Mouse (Mus musculus) fat pad, adult 2 months (tissue): ENCODE data around the gene Oasl1.
"Not testable (repeated sequence)": the region's sequence is repeated elsewhere in the genome, so short reads cannot be mapped to it uniquely, and the experiment has no call there.

Experiments
- DNase-seq: peaks from one replicate; pipeline ENCODE4 v3.0.0-alpha.2; 2011; ENCODE audit warnings: low read depth, low spot score; ENCODE audit errors: extremely low read depth

Gene Oasl1

DNA sequence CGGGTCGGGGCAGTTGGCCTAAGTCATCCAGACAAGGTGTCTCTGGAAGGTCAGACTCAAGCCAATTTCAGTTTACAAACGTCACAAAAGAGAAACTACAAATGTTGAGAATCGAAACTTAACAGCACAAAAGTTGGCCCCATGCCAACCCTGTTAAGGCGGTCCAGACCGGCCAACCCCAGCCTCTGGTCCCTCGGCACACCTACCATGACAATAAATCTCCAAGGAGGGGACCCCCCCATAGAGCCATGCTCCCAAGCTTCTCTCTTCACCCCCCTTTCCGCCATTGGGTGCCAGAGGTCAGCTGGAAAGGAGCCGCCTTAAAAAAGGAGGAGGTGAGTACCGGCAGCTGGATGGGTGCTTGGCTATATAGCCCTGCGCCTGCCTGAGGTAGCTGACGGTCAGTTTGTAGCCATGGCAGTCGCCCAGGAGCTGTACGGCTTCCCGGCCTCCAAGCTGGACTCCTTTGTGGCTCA is at the start of gene Oasl1:
Gene Oasl1 (plus strand): TSS at position 243 of the 476 bp plus-strand sequence.
- no peak for DNase-seq

- no peak for DNase-seq
Measured at GRCm38 (mm10) chr5:114875858-114876257, 47.2 kb upstream of the Oasl1 start.

GRCm38 (mm10) chr5:114876331-114876730 is 46.7 kb upstream of the Oasl1 start:
- DNase-seq: no peak

- no peak for DNase-seq
Measured at GRCm38 (mm10) chr5:114877487-114877886, 45.6 kb upstream of the Oasl1 start.

DNA sequence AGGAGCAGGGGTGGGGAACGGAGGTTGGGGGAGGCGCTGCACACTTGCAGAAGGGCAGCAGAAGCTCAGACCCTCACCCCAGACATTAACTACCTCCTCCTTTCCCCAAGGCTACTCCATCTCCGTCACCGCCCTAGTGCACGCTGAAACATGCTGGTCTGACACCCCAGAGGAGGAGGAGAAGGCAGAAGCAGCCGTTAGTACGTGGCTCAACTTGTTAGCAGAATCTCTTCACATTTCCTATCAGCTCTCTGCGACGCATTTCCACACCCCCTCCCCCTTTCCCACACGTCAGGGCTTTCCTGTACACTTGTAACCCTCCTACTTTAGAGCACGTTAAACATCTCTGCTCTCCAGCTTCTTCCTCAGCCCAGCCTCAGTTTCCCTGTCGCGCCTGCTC is 43.6 kb upstream of the Oasl1 start:
- no peak for DNase-seq

DNA sequence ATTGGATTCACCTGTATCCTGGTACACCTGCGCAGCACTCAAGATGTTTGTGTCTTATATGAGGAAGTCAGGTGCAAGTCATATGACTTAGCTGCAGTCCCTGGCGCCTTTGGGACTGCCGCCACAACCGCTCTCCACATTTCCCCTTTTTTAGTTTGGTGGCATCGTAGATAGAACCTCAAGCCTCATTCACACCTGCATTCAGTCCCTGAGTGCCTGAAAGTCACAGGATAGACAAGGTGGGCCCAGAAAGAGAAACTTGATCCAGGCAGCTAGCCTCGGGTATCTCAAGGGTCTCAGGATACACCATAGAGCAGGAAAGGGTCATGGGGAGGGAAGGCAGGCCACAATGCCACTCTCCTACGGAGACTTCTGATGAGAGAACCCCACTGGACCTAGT is 40.7 kb upstream of the Oasl1 start:
- DNase-seq: not testable (repeated sequence)

DNA sequence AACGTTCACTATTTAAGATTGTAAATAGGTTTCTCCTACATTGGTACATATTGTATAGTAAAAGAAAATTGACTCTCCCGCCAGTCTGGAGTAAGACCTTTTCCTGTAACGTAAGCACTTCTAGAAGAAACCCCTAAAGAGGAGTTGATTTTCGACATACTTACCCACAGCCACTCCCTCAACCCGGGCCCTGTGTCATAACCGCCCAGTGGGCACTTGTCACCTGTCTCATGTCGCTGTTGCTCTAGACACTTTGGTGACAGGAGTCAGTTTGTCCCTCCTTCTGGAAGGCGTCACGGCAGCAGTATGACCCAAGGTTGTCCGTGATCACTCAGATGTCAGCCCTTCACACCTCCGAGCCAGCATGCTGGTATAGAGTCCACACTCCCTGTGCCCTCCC is 40.0 kb upstream of the Oasl1 start:
- DNase-seq: no peak

DNA sequence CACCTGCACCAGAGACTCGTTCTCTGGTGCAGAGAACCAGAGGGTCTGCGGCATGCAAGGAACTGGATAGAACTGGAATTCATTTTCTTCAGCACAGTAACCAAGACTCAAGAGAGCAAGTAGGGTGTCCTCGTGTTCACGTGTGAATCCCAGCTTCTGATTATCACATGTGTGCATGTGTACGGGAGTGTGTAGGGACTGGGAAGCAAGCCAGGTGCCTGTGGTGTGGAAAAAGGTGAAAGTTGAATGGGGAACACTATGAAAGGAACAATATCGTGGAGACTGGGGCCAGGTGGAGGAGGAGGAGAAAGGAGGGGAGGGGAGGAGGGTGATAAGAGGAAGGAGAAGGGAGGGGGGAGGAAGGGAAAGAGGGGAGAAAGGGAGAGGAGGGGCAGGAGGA is 36.2 kb upstream of the Oasl1 start:
- DNase-seq: no peak

GRCm38 (mm10) chr5:114888995-114889394 is 34.0 kb upstream of the Oasl1 start:
- no peak for DNase-seq

DNA sequence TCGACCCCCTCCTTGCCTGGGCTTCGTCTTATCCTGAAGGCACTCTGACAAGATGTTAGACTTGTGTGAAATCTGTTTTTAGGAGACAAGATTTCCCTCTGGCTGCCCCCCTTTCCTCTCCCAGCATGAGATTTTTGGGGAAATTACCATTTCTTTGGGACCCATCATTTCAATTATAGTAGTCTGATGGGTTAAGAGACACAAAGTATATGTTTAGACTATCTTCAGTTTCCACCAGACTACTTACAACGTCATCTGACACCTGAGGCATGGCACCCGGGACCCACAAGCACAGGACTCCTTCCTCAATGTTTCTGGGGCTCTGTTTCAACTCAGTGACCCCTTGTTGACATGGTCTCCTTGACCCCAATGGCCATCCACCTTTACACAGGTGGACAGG is 27.5 kb upstream of the Oasl1 start:
- no peak for DNase-seq

DNA sequence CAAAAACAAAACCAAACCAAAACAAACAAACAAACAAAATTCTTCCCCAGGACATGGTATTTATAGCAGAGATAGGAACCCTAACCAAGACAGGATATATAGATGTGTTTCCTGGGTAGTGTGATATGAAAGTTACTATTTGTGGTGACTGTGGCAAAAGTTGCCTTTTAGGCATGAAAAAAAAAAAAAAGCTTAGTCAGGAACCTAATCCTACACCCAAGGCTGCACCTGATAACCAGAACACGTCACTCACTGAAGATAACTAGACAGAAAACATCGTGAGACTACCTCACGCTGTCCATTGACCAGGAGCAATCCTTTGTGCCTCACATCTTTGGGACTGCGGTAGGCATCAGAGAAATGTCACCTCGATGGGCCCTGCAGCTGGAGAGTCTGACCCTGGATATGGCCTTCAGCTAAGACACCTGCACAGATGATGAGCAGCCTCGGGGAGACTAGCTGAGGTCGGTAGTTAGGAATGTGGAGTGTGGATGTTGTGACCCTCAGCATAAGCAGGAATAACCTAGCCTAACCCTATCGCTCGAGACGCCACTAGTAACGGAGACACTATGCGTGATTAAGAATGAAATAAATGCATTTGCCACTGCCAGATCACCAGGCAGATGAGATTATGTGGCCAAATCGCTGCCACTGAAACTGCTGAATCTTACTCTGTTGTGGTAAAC is 26.2 kb upstream of the Oasl1 start, which contains the start of gene Oasl2:
Gene Oasl2 (plus strand): TSS at position 249 of the 686 bp plus-strand sequence.
- no peak for DNase-seq

- no peak for DNase-seq
Measured at GRCm38 (mm10) chr5:114897374-114897793, 25.7 kb upstream of the Oasl1 start.

- no peak for DNase-seq
Measured at GRCm38 (mm10) chr5:114898857-114899256, 24.2 kb upstream of the Oasl1 start.

DNA sequence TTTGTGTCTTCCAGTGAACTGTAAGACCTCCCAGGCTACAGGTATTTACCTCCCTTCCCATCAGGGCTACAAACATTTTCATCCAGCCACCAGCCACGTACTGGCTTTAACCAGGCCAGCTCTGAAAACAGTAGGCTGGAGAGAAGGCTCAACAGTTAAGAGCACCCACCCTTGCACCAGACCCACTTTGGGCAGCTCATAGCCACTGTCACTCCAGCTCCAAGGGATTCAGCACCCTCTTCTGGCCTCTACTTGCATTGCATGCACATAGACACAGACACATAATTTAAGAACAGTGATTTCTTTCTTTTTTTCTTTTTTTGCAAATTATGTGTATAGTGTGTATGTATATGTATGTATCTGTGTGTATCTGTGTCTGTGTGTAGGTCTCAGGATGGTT is 20.6 kb upstream of the Oasl1 start:
- no peak for DNase-seq

GRCm38 (mm10) chr5:114908598-114909305 is 14.3 kb upstream of the Oasl1 start:
- no peak for DNase-seq

- no peak for DNase-seq
Measured at GRCm38 (mm10) chr5:114913686-114914085, 9.4 kb upstream of the Oasl1 start.

- no peak for DNase-seq
Measured at GRCm38 (mm10) chr5:114914855-114915254, 8.2 kb upstream of the Oasl1 start.

DNA sequence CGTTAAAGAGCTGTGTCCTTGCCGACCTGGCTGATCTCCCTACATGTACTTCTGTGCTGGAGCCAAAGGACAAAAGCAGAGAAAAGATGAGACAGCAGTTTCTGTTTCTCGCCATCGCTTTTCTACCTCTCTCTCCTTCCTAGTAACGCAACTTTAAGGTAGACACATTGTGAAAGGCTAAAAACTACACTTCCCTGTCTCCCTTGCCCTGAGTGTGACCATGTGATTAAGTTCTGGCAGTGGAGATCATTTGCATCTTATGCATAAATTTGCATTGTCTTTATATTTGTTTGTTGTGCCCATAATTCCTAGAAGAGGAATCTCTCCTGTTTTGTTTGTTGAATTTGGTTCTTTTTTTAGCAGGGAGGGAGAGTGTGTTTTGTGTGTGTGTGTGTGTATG is 7.2 kb upstream of the Oasl1 start:
- no peak for DNase-seq

- DNase-seq: no peak
Measured at GRCm38 (mm10) chr5:114916777-114917176, 6.3 kb upstream of the Oasl1 start.

- not testable (repeated sequence) for DNase-seq
Measured at GRCm38 (mm10) chr5:114917357-114917756, 5.7 kb upstream of the Oasl1 start.

DNA sequence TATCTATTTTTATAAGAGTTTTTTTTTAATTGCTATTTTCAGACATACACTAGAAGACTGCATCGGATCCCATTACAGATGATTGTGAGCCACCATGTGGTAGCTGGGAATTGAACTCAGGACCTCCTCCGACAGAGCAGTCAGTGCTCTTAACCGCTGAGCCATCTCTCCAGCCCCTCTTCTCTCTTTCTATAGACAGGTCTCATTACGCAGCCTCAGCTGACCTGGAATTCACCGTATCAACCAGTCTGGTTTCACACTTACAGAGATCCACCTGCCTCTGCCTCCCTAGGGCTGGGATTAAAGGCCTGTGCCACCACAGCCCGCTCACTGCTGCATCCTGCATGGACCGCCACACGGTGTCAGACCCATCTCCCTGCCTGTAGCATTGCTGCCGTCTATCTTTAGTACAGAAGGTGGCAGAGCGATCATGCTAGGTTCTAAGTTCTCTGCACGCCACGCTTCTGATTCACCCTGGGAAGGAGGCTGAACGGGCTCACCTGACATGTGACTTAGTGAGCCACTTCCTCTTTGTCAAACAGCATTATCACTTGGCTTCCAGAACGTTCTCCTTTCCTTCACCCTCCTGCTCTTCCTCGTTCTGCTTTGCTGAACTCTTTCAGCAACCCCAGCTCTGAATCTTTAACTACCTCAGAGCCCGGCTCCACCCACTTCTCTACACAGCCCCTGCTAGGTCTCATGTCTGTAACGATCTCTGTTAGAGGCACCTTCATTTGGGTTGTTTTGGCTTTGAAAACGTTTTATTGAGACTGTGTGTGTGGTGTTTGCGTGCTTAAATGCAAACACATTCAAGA is 1.3 kb upstream of the Oasl1 start:
- no peak for DNase-seq

- peak; percentile 13 for DNase-seq
Measured at GRCm38 (mm10) chr5:114922366-114922731, 691 bp upstream of the Oasl1 start.
